In the genomic region with DNA sequence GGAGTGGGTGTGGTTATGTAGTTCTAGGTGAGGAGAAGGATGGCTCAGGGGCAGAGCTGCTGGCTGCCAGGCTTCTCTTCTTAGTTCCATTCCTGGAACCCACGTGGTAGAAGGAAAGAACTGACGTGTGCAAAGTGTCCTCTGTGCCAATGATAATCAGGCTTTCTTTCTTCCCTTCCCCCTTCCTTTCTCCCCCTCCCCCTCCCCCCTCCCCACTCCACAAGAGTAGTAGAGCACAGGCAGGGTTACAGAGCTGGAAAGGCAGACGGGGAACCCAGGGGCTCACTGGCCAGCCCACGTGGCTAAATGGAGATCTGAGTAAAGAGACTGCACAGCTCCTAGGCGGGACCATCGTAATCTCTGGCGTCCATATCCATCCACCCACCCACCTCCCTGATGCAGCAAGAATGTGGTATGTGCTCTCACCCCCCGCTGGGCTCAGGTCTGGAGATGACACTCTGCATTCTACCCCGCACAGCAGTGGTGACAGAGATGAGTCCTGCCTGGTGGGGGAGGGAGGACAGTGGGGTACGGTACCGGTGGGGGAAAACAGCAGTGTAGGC, we compare ENCODE assay signal across 8 mouse cellular contexts. TPM values are rescaled to one million over a fixed set of nuclear protein-coding genes. Genes with fewer than 3 reads are reported as not detected.
DNase-seq lines count a peak whose midpoint lies in the region; ATAC-seq lines count a peak whose summit lies in the region.

No protein-coding gene starts in this region.

- H3K9ac ChIP-seq in embryonic facial prominence, embryonic 14.5 days (ENCODE audit: low read depth, low read length) = 0 out of 2 replicates have a peak overlapping the region, but pooled peaks have one; percentile 37
- H3K9ac ChIP-seq in neural tube, embryonic 14.5 days (replicated peaks; ENCODE audit: low read depth, low read length) = 0 out of 2 replicates have a peak overlapping the region, but pooled peaks have one; percentile 4

- WGBS in embryonic facial prominence, embryonic 14.5 days = 8% methylated on average over 11 of the region's 11 CpGs
- WGBS in neural tube, embryonic 14.5 days = 9% methylated on average over 11 of the region's 11 CpGs

- no peaks in the 10 kb centered on the region for H3K27me3 ChIP-seq in embryonic facial prominence, embryonic 14.5 days (replicated peaks; ENCODE audit: control insufficient read depth, insufficient read depth, low read length)
- no peaks in the 10 kb centered on the region for H3K27me3 ChIP-seq in neural tube, embryonic 14.5 days (ENCODE audit: control insufficient read depth, insufficient read depth, low read length)

- H3K4me3 ChIP-seq in embryonic facial prominence, embryonic 14.5 days (ENCODE audit: low read depth, low read length) = peak overlapping the region; percentile 13; the same call in 1 of the 2 replicates
- H3K4me3 ChIP-seq in neural tube, embryonic 14.5 days (ENCODE audit: low read depth, low read length) = no peak overlapping the region

- intact Hi-C loops in left cerebral cortex, postnatal 14 days (cut with DNase I) = loop anchor here (5.0 kb wide), 2 partner anchors 49 to 129 kb away; a partner anchor contains a TSS

- peak; percentile 66 to 78 for DNase-seq in left cerebral cortex, adult 18-20 months (ENCODE audit: low spot score in 2 of 2)
- no peak for DNase-seq in left cerebral cortex, adult 11 months (ENCODE audit: low spot score)
- peak; percentile 63 for DNase-seq in embryonic facial prominence, embryonic 14.5 days (ENCODE audit: low spot score)
- DNase-seq in left cerebral cortex, postnatal 14 days (ENCODE audit: low spot score in 2 of 2) = peak; percentile 56 to 85
- DNase-seq in testis, postnatal 14 days (ENCODE audit: low spot score) = no peak
- no peak for DNase-seq in adrenal gland, postnatal 36 days
- DNase-seq in lung, adult 18-20 months = no peak

- no peaks in the 10 kb centered on the region for H3K36me3 ChIP-seq in embryonic facial prominence, embryonic 14.5 days (ENCODE audit: control insufficient read depth, insufficient read depth, low read length)
- no peaks in the 10 kb centered on the region for H3K36me3 ChIP-seq in neural tube, embryonic 14.5 days (ENCODE audit: control insufficient read depth, insufficient read depth, low read length)

- peak overlapping the region; percentile 72 for H3K27ac ChIP-seq in embryonic facial prominence, embryonic 14.5 days (replicated peaks; ENCODE audit: low read depth, low read length)
- H3K27ac ChIP-seq in neural tube, embryonic 14.5 days (ENCODE audit: low read depth, low read length) = peak overlapping the region; percentile 34; the same call in 1 of the 2 replicates

- peaks cover 19% of the 10 kb centered on the region for H3K4me1 ChIP-seq in embryonic facial prominence, embryonic 14.5 days (ENCODE audit: control insufficient read depth, insufficient read depth, low read length)
- peaks cover 16% of the 10 kb centered on the region for H3K4me1 ChIP-seq in neural tube, embryonic 14.5 days (ENCODE audit: control insufficient read depth, insufficient read depth, low read length)

- ATAC-seq in embryonic facial prominence, embryonic 14.5 days (ENCODE audit: low read depth) = no peak
- no peak for ATAC-seq in neural tube, embryonic 14.5 days (ENCODE audit: low read depth)

- H3K9me3 ChIP-seq in embryonic facial prominence, embryonic 14.5 days (ENCODE audit: control insufficient read depth, low read length) = no peaks in the 10 kb centered on the region
- no peaks in the 10 kb centered on the region for H3K9me3 ChIP-seq in neural tube, embryonic 14.5 days (ENCODE audit: control insufficient read depth, low read length)

- H3K4me2 ChIP-seq in embryonic facial prominence, embryonic 14.5 days (ENCODE audit: low read depth, low read length) = peak overlapping the region; percentile 45
- peak overlapping the region; percentile 23; the same call in 1 of the 2 replicates for H3K4me2 ChIP-seq in neural tube, embryonic 14.5 days (ENCODE audit: low read depth, low read length)

RNA-seq across cellular contexts. Expression of a gene that starts 42.6 kb away (rescaled TPM):
- under 1 TPM; 0.23 to 0.30 TPM for total RNA-seq in left cerebral cortex, adult 18-20 months (2021)
- 0.43 TPM in 1 of 2 replicates, not detected in the other for polyA plus RNA-seq in embryonic facial prominence, embryonic 14.5 days (2014; fragmentation: Nextera tagmentation; extraction: Ambion mirVana)
- under 1 TPM; 0.48 to 0.68 TPM for total RNA-seq in left cerebral cortex, postnatal 14 days (2021)
- not detected in 2 replicates for polyA plus RNA-seq in neural tube, embryonic 14.5 days (2014; fragmentation: Nextera tagmentation; extraction: Ambion mirVana)
- total RNA-seq in adrenal gland, postnatal 36 days (2021) = not detected

RNA-seq across cellular contexts. Expression of a gene that starts 49.5 kb away (rescaled TPM):
- total RNA-seq in left cerebral cortex, adult 18-20 months (2021) = 100 to 1,000 TPM; 239 to 240 TPM
- polyA plus RNA-seq in embryonic facial prominence, embryonic 14.5 days (2014; fragmentation: Nextera tagmentation; extraction: Ambion mirVana) = 97.4 and 107 TPM in 2 replicates
- 100 to 1,000 TPM; 237 to 248 TPM for total RNA-seq in left cerebral cortex, postnatal 14 days (2021)
- polyA plus RNA-seq in neural tube, embryonic 14.5 days (2014; fragmentation: Nextera tagmentation; extraction: Ambion mirVana) = 159 and 208 TPM in 2 replicates
- 10 to 100 TPM; 54.4 to 64.7 TPM for total RNA-seq in adrenal gland, postnatal 36 days (2021)

RNA-seq across cellular contexts. Expression of a gene that starts 54.6 kb away (rescaled TPM):
- total RNA-seq in left cerebral cortex, adult 18-20 months (2021) = not detected
- 0.31 TPM in 1 of 2 replicates, not detected in the other for polyA plus RNA-seq in embryonic facial prominence, embryonic 14.5 days (2014; fragmentation: Nextera tagmentation; extraction: Ambion mirVana)
- total RNA-seq in left cerebral cortex, postnatal 14 days (2021) = under 1 TPM in 1 of 2 experiments, not detected in 1; 0.23 TPM
- 0.24 and 0.35 TPM in 2 replicates for polyA plus RNA-seq in neural tube, embryonic 14.5 days (2014; fragmentation: Nextera tagmentation; extraction: Ambion mirVana)
- total RNA-seq in adrenal gland, postnatal 36 days (2021) = 1 to 10 TPM; 1.7 to 2.0 TPM

Comparison
In these comparisons a context has a peak if more than half of its experiments do, and no peak if none do; other contexts are left out.
1. DNase-seq: peak in left cerebral cortex, adult 18-20 months (2 of 2), embryonic facial prominence, embryonic 14.5 days (single experiment) and left cerebral cortex, postnatal 14 days (2 of 2); none in left cerebral cortex, adult 11 months (single experiment), testis, postnatal 14 days (single experiment), adrenal gland, postnatal 36 days (0 of 2) and lung, adult 18-20 months (0 of 2).